Mouse (Mus musculus) cerebellum, postnatal 4 days (tissue): ENCODE measurements at regions not wholly inside any gene's neighbourhood (a gene's known extent, or its start where the extent isn't known, plus 50 kb on each side); places are given as distances from the start of the nearest gene placed in this dataset.

Experiments used
- DNase-seq, 2 experiments: peaks; one replicate each; pipeline ENCODE4 v3.0.0; 2022; ENCODE audit warnings: low spot score in 2 of 2, mixed read lengths in 1 of 2

GRCm38 (mm10) chr11:40624126-40624778, 70.8 kb downstream of the Mat2b start:
- no peak for DNase-seq

GRCm38 (mm10) chr11:40620036-40620435, 75.0 kb downstream of the Mat2b start:
- no peak for DNase-seq

- no peak for DNase-seq
Observed at GRCm38 (mm10) chr11:40603008-40603407, 92.0 kb downstream of the Mat2b start.

- DNase-seq = peak in 1 of 2 experiments; percentile 52
Observed at GRCm38 (mm10) chr11:40601572-40601909, 93.5 kb downstream of the Mat2b start.

- DNase-seq = no peak
Observed at GRCm38 (mm10) chr11:40600773-40601571, 94.0 kb downstream of the Mat2b start.

DNA sequence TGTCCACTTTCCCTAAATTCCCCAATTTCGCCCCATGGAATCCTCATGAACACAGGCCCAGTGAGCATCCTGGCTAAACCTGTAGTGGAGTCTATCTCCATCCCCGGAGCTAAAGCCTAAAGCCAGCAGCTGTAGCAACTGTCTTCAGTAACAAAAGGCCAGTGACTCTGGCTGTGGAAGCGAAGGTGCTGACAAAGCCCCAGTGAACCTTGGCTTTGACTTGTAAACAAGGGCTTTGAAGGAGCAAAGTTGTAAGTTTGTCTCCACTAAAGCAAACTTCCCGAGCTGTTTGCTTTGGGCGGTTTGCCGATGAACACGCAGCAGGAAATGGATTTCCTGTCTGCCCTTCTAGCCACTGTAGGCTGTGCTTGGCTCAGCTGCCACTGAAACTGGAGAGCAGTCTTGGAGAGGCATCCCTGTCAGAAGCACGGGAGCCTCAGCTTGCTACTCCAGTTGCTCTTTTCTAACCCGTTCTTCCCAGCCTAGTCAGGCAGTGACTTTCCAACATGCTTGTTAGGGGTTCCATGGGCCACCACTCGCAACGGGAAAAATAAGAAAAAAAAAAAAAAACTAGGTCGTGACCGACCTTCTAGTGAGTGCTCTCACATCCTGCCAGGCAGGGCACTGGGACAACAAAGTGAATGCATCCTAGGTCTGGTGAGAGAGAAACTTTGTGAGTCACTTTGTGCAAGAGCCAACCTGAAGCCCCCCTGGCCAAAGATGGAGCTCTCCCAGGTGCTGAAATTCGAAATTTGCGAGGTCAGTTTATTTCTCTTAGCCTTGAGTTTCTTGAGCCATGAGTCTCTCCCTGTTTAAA, 94.8 kb downstream of the Mat2b start:
- peak in 1 of 2 experiments; percentile 19 for DNase-seq

DNA sequence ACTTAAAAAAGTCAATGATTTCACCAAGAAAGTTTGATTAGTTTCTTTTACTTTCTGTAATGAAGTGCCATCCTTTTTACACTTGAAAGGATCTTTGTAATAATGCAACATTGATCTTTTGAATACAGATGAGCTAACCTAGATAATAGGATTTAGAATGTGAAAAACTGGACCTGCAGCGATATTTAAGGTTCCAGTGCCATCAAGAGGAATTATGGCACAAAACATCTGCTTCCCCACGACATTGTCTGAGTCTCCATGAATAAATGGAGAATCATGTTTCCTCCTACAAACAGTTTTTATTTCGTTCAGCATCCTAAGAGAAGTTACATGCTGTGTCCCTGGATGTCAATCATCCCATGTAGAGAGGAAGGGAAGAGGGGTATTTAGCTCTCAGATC, 98.7 kb downstream of the Mat2b start:
- DNase-seq = no peak

DNA sequence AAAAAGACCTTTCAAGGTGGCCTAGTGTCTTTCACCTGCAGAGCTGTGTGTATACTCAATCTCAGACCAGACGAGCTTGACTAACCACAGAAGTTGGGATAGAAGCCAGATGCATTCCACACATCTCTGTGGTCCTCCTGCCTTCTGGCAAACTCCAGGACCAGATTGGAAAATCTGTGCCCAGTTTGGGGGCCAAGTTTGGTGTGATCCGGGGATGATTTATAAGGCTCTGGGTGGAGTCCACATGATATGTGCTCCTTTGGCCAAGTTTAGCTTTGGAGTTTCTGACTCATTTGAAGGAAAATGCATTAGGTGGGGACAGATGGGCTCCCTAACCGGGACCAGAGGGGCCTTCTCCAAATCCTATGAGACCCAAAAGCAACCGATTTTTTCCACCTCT, 102.9 kb downstream of the Mat2b start:
- peak in 1 of 2 experiments; percentile 19 for DNase-seq

DNA sequence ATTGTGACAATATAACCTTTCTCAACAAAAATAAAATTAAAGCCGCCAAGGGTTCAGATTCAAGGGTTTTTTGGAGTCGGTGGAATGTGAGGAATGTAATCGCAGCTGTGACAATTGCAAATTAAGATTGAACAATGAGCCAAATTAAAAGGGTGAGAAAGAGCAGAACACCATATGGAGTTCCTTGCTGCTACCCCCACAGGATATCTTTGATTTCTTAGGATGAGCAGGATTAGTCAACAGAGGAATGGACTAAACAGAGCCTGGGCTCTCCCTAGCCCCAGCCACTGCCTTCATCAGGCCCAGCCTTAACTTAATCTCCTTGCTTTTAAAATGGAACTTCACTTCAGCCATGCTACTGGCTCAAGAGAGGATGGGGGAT, 121.3 kb downstream of the Mat2b start:
- DNase-seq = no peak

- no peak for DNase-seq
Observed at GRCm38 (mm10) chr11:40572953-40573757, 121.8 kb downstream of the Mat2b start.

- DNase-seq = no peak
Observed at GRCm38 (mm10) chr11:40562866-40563265, 132.1 kb downstream of the Mat2b start.

- no peak for DNase-seq
Observed at GRCm38 (mm10) chr11:40561983-40562382, 133.0 kb downstream of the Mat2b start.

GRCm38 (mm10) chr11:40561400-40561799, 133.6 kb downstream of the Mat2b start:
- DNase-seq = no peak

- no peak for DNase-seq
Observed at GRCm38 (mm10) chr11:40558486-40558885, 136.5 kb downstream of the Mat2b start.

DNA sequence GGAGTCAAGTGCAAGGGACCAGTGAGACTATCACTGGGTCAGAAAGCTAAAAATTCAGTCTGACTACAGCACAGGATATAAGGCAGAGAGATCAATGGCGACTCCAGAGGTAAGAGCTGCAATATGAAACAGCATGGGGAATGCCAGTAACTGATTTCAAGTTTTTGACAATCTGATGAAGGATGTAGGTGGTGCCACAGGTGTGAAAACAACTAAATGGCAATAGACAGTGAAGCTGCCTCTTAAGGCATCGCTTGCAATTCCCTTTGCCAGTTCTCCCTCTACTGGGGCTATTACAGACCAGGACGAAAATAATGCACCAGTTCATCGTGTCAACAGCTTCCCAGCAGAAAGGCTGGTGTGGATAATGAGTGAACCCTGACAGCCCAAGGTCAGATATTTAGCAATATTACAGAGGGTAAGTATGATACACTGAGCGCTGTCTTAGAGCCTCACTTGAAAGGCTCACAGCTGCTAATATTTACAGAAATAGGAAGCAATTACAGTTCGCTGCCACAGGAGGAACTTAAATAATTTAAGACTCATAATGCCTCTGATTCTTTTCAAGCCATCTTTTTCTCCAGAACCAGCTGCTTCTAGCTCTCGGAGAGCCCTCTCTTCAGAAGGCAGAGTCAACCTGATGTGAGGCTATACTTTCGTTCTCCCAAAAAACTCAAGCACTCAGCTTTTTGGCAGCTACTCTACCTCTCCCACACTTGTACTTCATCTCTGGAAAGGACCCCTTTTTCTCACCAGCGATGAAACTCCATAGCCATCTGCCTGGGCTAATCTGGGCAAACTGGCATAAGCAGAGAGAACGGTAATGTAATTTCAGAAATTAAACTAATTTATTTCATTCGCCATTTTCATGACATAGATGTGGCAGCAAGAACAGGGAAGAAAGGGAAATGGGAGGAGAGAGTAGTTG, 139.9 kb downstream of the Mat2b start:
- no peak for DNase-seq

GRCm38 (mm10) chr11:40552054-40552453, 142.9 kb downstream of the Mat2b start:
- DNase-seq = no peak

GRCm38 (mm10) chr11:40546596-40546995, 148.4 kb downstream of the Mat2b start:
- no peak for DNase-seq

DNA sequence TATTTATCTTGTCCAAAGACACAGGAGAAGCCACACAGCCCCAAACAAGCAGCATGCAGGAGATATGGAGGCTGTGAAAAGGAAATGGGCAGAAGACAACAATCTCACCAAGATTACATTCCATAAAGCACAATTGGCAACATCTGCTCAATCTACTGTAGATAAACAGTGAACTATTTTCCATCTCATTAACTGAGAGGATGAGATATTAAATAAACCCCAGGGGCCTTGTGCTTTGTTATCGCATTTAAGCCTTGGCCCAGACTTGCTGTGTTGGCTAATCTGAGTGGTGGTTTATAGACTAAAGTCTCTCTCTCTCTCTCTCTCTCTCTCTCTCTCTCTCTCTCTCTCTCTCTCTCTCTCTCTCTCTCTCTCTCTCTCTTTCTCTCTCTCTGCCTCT, 149.5 kb downstream of the Mat2b start:
- no peak for DNase-seq

DNA sequence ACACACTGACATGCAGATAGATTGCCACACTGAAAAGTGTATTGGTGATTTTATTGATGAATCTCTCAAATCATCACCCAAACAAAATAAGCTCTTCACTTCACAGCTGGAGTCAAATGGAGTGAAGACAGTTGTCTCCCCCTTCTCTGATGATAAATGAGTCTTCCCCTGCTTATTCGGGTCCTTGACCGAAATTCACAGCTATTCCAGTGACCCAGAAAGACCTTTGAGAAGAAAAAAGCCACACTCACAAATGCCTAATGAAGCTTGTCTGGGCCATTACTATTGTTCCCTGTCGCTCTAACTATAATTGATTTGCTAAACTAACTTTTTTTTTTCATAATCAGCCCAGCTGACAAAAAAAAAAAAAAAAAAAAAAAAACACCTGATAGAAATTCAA, 154.8 kb downstream of the Mat2b start:
- no peak for DNase-seq

DNA sequence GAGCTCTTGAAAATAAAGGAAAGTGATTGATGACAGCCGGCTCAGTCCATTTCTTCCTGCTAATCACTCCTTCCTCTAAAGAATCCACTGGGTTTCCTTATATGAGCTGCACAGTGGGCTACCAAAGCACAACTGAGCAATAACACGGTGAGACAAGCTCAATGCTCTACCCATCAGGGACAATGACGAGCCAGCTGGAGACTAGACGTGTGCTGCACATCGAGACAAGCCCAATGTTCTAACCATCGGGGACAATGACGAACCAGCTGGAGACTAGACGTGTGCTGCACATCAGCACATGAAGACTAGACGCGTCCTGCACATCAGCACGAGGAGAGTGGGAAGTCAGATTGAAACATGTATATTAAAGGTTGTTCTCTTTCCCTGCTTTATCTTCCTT, 155.2 kb downstream of the Mat2b start:
- no peak for DNase-seq
